ENCODE assay signal across 22 mouse cellular contexts in genomic region chr8:111832983-111833382, GRCm38 (mm10). TPM values are rescaled to one million over a fixed set of nuclear protein-coding genes. Genes with fewer than 3 reads are reported as not detected.
DNase-seq lines count a peak whose midpoint lies in the region; ATAC-seq lines count a peak whose summit lies in the region.
"Had no signal": no experiment of that assay in that cellular context is flagged by ENCODE, and none has a peak within 500 bp of the region (broad histone marks: within the 10 kb centered on the region; RNA-seq: fewer than 3 reads in every experiment).

No protein-coding gene starts in this region.

- DNase-seq in embryonic facial prominence, embryonic 10.5 days (ENCODE audit: low spot score) = no peak
- DNase-seq in kidney, adult 18-20 months = no peak
- peak; percentile 50 for DNase-seq in adrenal gland, adult 8-10 months
- peak; percentile 12 for DNase-seq in adrenal gland, postnatal 25 days
- DNase-seq: cerebellum, adult 11-12 months; cerebellum, adult 9-10 months; cerebellum, postnatal 25 days; gastrocnemius, postnatal 36 days; heart, adult 18-20 months; heart, postnatal 10 days; heart, postnatal 4 days had no signal

- H3K27ac ChIP-seq in embryonic facial prominence, embryonic 13.5 days = 0 out of 2 replicates have a peak overlapping the region, but pooled peaks have one; percentile 22
- no peak overlapping the region for H3K27ac ChIP-seq in embryonic facial prominence, embryonic 10.5 days (replicated peaks)
- H3K27ac ChIP-seq in kidney, embryonic 16.5 days (ENCODE audit: low read length) = peak overlapping the region; percentile 31; the same call in 1 of the 2 replicates
- no peak overlapping the region for H3K27ac ChIP-seq in intestine, embryonic 15.5 days
- H3K27ac ChIP-seq: forebrain, embryonic 13.5 days; heart, embryonic 10.5 days; hindbrain, embryonic 12.5 days; hindbrain, postnatal 0 days had no signal

- ATAC-seq in embryonic facial prominence, embryonic 13.5 days (ENCODE audit: insufficient number of reproducible peaks, insufficient read depth, low FRiP score, low TSS enrichment, low read depth) = no peak
- no peak for ATAC-seq in kidney, embryonic 16.5 days (ENCODE audit: low FRiP score, low TSS enrichment)
- no peak for ATAC-seq in intestine, embryonic 15.5 days
- ATAC-seq: activated CD4-positive, CD25-positive, alpha-beta regulatory T cell, adult 4 months; forebrain, embryonic 13.5 days; forebrain, postnatal 0 days; hindbrain, postnatal 0 days; Patski had no signal

- 65% methylated on average over 5 of the region's 5 CpGs for WGBS in embryonic facial prominence, embryonic 13.5 days
- 81% methylated on average over 5 of the region's 5 CpGs for WGBS in embryonic facial prominence, embryonic 10.5 days
- WGBS in kidney, embryonic 16.5 days = 42% methylated on average over 5 of the region's 5 CpGs
- 69% methylated on average over 5 of the region's 5 CpGs for WGBS in intestine, embryonic 15.5 days

- no peak overlapping the region; the same call in 1 of the 2 replicates for H3K9ac ChIP-seq in embryonic facial prominence, embryonic 13.5 days
- H3K9ac ChIP-seq in kidney, embryonic 16.5 days (replicated peaks; ENCODE audit: low read length) = no peak overlapping the region
- H3K9ac ChIP-seq in intestine, embryonic 15.5 days = no peak overlapping the region
- H3K9ac ChIP-seq: forebrain, embryonic 13.5 days; forebrain, postnatal 0 days; hindbrain, embryonic 12.5 days had no signal

- no peak overlapping the region for H3K4me3 ChIP-seq in embryonic facial prominence, embryonic 13.5 days
- no peak overlapping the region for H3K4me3 ChIP-seq in embryonic facial prominence, embryonic 10.5 days
- no peak overlapping the region for H3K4me3 ChIP-seq in kidney, embryonic 16.5 days (ENCODE audit: low read length)
- H3K4me3 ChIP-seq in intestine, embryonic 15.5 days (replicated peaks) = no peak overlapping the region
- H3K4me3 ChIP-seq: forebrain, embryonic 13.5 days; heart, embryonic 10.5 days; hindbrain, embryonic 12.5 days had no signal

- H3K27me3 ChIP-seq in embryonic facial prominence, embryonic 13.5 days = no peaks in the 10 kb centered on the region
- no peaks in the 10 kb centered on the region for H3K27me3 ChIP-seq in embryonic facial prominence, embryonic 10.5 days (replicated peaks; ENCODE audit: low read depth, poor library complexity, severe bottlenecking)
- H3K27me3 ChIP-seq in kidney, embryonic 16.5 days (ENCODE audit: insufficient read depth, low read length) = no peaks in the 10 kb centered on the region
- H3K27me3 ChIP-seq in intestine, embryonic 15.5 days (replicated peaks) = no peaks in the 10 kb centered on the region
- H3K27me3 ChIP-seq: CH12.LX; forebrain, embryonic 13.5 days; hindbrain, embryonic 12.5 days; Patski had no signal

- H3K4me2 ChIP-seq in embryonic facial prominence, embryonic 13.5 days = no peak overlapping the region
- no peak overlapping the region for H3K4me2 ChIP-seq in kidney, embryonic 16.5 days (replicated peaks; ENCODE audit: low read depth, low read length)
- no peak overlapping the region for H3K4me2 ChIP-seq in intestine, embryonic 15.5 days (replicated peaks)
- H3K4me2 ChIP-seq: forebrain, embryonic 13.5 days; hindbrain, embryonic 12.5 days had no signal

- peaks cover 16% of the 10 kb centered on the region for H3K4me1 ChIP-seq in embryonic facial prominence, embryonic 13.5 days
- H3K4me1 ChIP-seq in embryonic facial prominence, embryonic 10.5 days = no peaks in the 10 kb centered on the region
- peaks cover 28% of the 10 kb centered on the region for H3K4me1 ChIP-seq in kidney, embryonic 16.5 days (ENCODE audit: insufficient read depth, low read length)
- H3K4me1 ChIP-seq in intestine, embryonic 15.5 days (replicated peaks) = peaks cover 2% of the 10 kb centered on the region; the same call in 1 of the 2 replicates
- H3K4me1 ChIP-seq: forebrain, embryonic 13.5 days; hindbrain, embryonic 12.5 days had no signal

- peaks cover 59% of the 10 kb centered on the region for H3K36me3 ChIP-seq in embryonic facial prominence, embryonic 13.5 days
- H3K36me3 ChIP-seq in embryonic facial prominence, embryonic 10.5 days (replicated peaks) = peaks cover 92% of the 10 kb centered on the region
- peaks cover 36% of the 10 kb centered on the region for H3K36me3 ChIP-seq in kidney, embryonic 16.5 days (ENCODE audit: insufficient read depth, low read length)
- peaks cover 12% of the 10 kb centered on the region; the same call in 1 of the 2 replicates for H3K36me3 ChIP-seq in intestine, embryonic 15.5 days

- H3K9me3 ChIP-seq in embryonic facial prominence, embryonic 13.5 days = no peaks in the 10 kb centered on the region
- no peaks in the 10 kb centered on the region for H3K9me3 ChIP-seq in embryonic facial prominence, embryonic 10.5 days
- H3K9me3 ChIP-seq in kidney, embryonic 16.5 days (ENCODE audit: low read length) = no peaks in the 10 kb centered on the region
- no peaks in the 10 kb centered on the region for H3K9me3 ChIP-seq in intestine, embryonic 15.5 days
- H3K9me3 ChIP-seq: forebrain, embryonic 13.5 days; heart, embryonic 10.5 days; hindbrain, embryonic 12.5 days had no signal

RNA-seq across cellular contexts. Expression of gene Cfdp1, which starts 21.1 kb away (rescaled TPM):
- polyA plus RNA-seq in embryonic facial prominence, embryonic 13.5 days (2015; fragmentation: Nextera tagmentation; extraction: Ambion mirVana) = 257 and 260 TPM in 2 replicates
- polyA plus RNA-seq in embryonic facial prominence, embryonic 10.5 days (2016; fragmentation: Nextera tagmentation; extraction: Ambion mirVana) = 225 and 237 TPM in 2 replicates
- 220 and 232 TPM in 2 replicates for polyA plus RNA-seq in kidney, embryonic 16.5 days (2015; fragmentation: Nextera tagmentation; extraction: Ambion mirVana)
- 10 to 100 TPM; 65.3 to 81.8 (median 72.3) TPM for total RNA-seq in adrenal gland, adult 8-10 months (2022)
- 80.4 and 85.9 TPM in 2 replicates for total RNA-seq in adrenal gland, postnatal 25 days (2021)
- 182 and 187 TPM in 2 replicates for polyA plus RNA-seq in intestine, embryonic 15.5 days (2015; fragmentation: Nextera tagmentation; extraction: Ambion mirVana)

RNA-seq across cellular contexts. Expression of gene Tmem170, which starts 43.6 kb away (rescaled TPM):
- 8.3 and 8.6 TPM in 2 replicates for polyA plus RNA-seq in embryonic facial prominence, embryonic 13.5 days (2015; fragmentation: Nextera tagmentation; extraction: Ambion mirVana)
- 10.5 and 11.0 TPM in 2 replicates for polyA plus RNA-seq in embryonic facial prominence, embryonic 10.5 days (2016; fragmentation: Nextera tagmentation; extraction: Ambion mirVana)
- polyA plus RNA-seq in kidney, embryonic 16.5 days (2015; fragmentation: Nextera tagmentation; extraction: Ambion mirVana) = 10.6 and 13.7 TPM in 2 replicates
- total RNA-seq in adrenal gland, adult 8-10 months (2022) = 1 to 10 TPM; 6.4 to 9.1 (median 8.5) TPM
- 7.0 and 7.6 TPM in 2 replicates for total RNA-seq in adrenal gland, postnatal 25 days (2021)
- 15.9 and 16.0 TPM in 2 replicates for polyA plus RNA-seq in intestine, embryonic 15.5 days (2015; fragmentation: Nextera tagmentation; extraction: Ambion mirVana)

Comparison
In these comparisons a context has a peak if more than half of its experiments do, and no peak if none do; other contexts are left out.
1. H3K27ac ChIP-seq: peak in embryonic facial prominence, embryonic 13.5 days (single experiment) and kidney, embryonic 16.5 days (single experiment); none in embryonic facial prominence, embryonic 10.5 days (single experiment) and intestine, embryonic 15.5 days (single experiment).
2. DNase-seq: peak in adrenal gland, adult 8-10 months (single experiment) and adrenal gland, postnatal 25 days (single experiment); none in embryonic facial prominence, embryonic 10.5 days (single experiment) and kidney, adult 18-20 months (single experiment).